Mouse (Mus musculus) intestine, embryonic 14.5 days (tissue): ENCODE measurements around the gene Trub1. TPM values are rescaled to one million over a fixed set of nuclear protein-coding genes. Genes with fewer than 3 reads are reported as not detected.

ENCODE experiments used
- ATAC-seq: fragments of 200-750 bp; cut with Nextera tagmentation; replicated peaks from 2 replicates; pipeline ENCODE4 v1.8.0; 2017; ENCODE audit warnings: low read depth, moderate number of reproducible peaks, moderate TSS enrichment, moderate library complexity; ENCODE audit not compliant: low FRiP score, low TSS enrichment
- DNase-seq: peaks from one replicate; pipeline ENCODE4 v3.0.0-alpha.2; 2018; ENCODE audit warnings: low spot score
- H3K27ac ChIP-seq: fragments of 300-500 bp; sonication (generic); 2 replicates; pipeline ENCODE4 v1.5.1; 2014; ENCODE audit warnings: low read depth, mild to moderate bottlenecking, control low read depth
- H3K27me3 ChIP-seq: fragments of 300-500 bp; sonication (generic); replicated peaks from 2 replicates; pipeline ENCODE4 v1.6.1; 2014; ENCODE audit warnings: low read length, control low read depth; ENCODE audit not compliant: control insufficient read depth, insufficient read depth
- H3K36me3 ChIP-seq: fragments of 300-500 bp; sonication (generic); 2 replicates; pipeline ENCODE4 v1.6.1; 2014; ENCODE audit warnings: low read length, control low read depth; ENCODE audit not compliant: control insufficient read depth, insufficient read depth
- H3K4me1 ChIP-seq: fragments of 300-500 bp; sonication (generic); replicated peaks from 2 replicates; pipeline ENCODE4 v1.6.1; 2014; ENCODE audit warnings: low read length, control low read depth, mixed read lengths; ENCODE audit not compliant: control insufficient read depth, insufficient read depth
- H3K4me2 ChIP-seq: fragments of 300-500 bp; sonication (generic); 2 replicates; pipeline ENCODE4 v1.6.1; 2014; ENCODE audit warnings: low read length
- H3K4me3 ChIP-seq: fragments of 300-500 bp; sonication (generic); 2 replicates; pipeline ENCODE4 v1.5.1; 2014; ENCODE audit warnings: low read depth, low read length, control low read depth, mixed read lengths
- H3K9ac ChIP-seq: fragments of 300-500 bp; sonication (generic); 2 replicates; pipeline ENCODE4 v1.6.1; 2014; ENCODE audit warnings: mild to moderate bottlenecking, low read length
- H3K9me3 ChIP-seq: fragments of 300-500 bp; sonication (generic); 2 replicates; pipeline ENCODE4 v1.6.1; 2016; ENCODE audit warnings: low read length, control low read depth; ENCODE audit not compliant: control insufficient read depth
- WGBS: fragments of 180-500 bp; shearing (Covaris S2); extraction: QIAGEN DNeasy Blood & Tissue Kit; methylation state at CpG from one replicate; pipeline ENCODE4 v1.1.7; 2014; 5-methylcytosine and 5-hydroxymethylcytosine counted together
- polyA plus RNA-seq: library from polyadenylated mRNA; unstranded; fragments of >200 nt; fragmentation: Nextera tagmentation; extraction: Ambion mirVana; gene quantifications from 2 replicates; pipeline ENCODE4 v1.2.1, GENCODE M21; 2014

The Trub1 gene
- polyA plus RNA-seq, 1 experiment from 2014 or later, result 27.6 TPM

DNA sequence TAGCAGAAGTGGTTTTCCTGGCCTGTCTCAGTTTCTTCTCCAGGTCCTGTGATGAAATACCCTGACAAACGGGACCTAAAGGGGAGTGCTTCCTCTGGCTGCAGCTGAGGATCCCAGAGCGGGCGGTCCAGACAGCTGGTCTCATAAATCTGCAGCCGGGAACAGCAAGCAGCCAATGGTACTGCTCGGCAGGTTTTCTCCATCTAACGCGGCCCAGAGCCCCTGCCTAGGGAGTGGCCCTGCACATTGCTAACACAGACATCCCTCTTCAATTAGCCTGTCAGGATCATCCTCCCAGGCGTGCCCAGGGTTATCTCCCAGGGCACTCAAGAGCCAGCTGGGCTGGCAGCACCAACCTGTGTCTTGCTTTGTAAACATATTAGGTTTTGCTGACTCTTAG lies 38.3 kb downstream of the Trub1 start:
- H3K27ac ChIP-seq, result 0 out of 2 replicates have a peak overlapping the region, but pooled peaks have one; percentile 18
- H3K4me3 ChIP-seq, result no peak overlapping the region
- 0 out of 2 replicates have a peak, but pooled peaks cover 8% of the 10 kb centered on the region for H3K36me3 ChIP-seq
- H3K9me3 ChIP-seq, result no peaks in the 10 kb centered on the region
- ATAC-seq, result 0 out of 2 replicates have a peak, but pooled peaks have one; percentile 60
- no peaks in the 10 kb centered on the region for H3K27me3 ChIP-seq
- no peak overlapping the region for H3K9ac ChIP-seq
- WGBS, result 11% methylated on average over 8 of the region's 8 CpGs
- H3K4me1 ChIP-seq, result peaks cover 18% of the 10 kb centered on the region; the same call in 1 of the 2 replicates
- peak; percentile 68 for DNase-seq
- no peak overlapping the region for H3K4me2 ChIP-seq

DNA sequence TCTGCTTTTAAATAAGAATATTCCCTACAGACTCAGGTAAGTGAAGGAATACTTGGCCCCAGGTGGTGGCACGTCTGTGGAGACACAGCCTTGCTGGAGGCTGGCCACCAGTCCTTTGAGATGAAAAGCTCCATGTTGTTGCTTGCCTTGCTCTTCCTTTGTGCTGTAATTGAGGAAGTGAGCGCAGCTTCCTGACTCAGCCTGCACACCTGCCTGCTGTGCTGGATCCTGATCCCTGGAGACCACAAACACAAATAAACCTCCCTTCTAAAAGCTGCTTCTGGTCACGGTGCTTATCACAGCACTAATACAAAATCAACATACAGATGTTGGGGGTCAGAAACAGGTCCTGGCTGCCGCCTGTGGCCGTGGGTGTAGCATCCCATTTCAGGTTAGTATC lies 41.3 kb downstream of the Trub1 start:
- Histone ChIP-seq H3K4me2 (no peak overlapping the region), H3K9ac (no peak overlapping the region), H3K9me3 (no peaks in the 10 kb centered on the region), H3K27me3 (no peaks in the 10 kb centered on the region), H3K4me1 (peaks cover 6% of the 10 kb centered on the region), H3K36me3 (0 out of 2 replicates have a peak, but pooled peaks cover 3% of the 10 kb centered on the region), H3K27ac (no peak overlapping the region), H3K4me3 (no peak overlapping the region)
- 79% methylated on average over 5 of the region's 5 CpGs for WGBS
- DNase-seq (no peak), ATAC-seq (no peak)

DNA sequence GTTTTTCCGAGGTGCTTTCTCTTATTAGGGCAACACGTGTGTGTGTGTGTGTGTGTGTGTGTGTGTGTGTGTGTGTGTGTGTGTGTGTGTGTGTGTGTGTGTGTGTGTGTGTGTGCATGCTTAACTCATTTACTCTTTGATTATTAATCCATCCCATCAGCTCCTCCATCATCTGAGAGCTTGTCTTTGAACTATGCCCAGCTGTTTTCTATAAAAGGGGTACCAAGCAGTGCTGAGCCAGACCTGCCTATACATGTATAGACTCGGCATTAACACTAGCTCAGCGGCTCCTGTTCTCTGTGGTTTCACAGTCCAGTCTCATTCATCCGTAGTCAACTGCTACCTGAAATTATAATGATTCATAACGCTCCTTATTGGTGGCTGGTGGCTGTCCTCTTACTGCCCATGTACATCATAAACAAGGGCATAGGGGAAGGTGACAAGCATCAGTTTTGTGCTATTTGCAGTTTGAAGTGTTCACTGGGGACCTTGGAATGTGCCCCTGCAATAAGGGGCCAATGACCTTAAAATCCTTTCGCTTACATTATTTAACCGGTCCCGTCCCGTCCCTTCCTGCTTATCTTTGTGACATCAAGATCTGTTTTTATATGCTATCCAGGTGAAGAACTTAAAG lies 45.5 kb downstream of the Trub1 start:
- H3K36me3 ChIP-seq, result no peaks in the 10 kb centered on the region
- 56% methylated on average over 10 of the region's 10 CpGs for WGBS
- no peaks in the 10 kb centered on the region for H3K27me3 ChIP-seq
- H3K4me2 ChIP-seq, result no peak overlapping the region
- H3K4me3 ChIP-seq, result no peak overlapping the region
- DNase-seq, result no peak
- no peak overlapping the region for H3K27ac ChIP-seq
- H3K4me1 ChIP-seq, result peaks cover 6% of the 10 kb centered on the region
- no peak overlapping the region for H3K9ac ChIP-seq
- no peaks in the 10 kb centered on the region for H3K9me3 ChIP-seq
- no peak for ATAC-seq

DNA sequence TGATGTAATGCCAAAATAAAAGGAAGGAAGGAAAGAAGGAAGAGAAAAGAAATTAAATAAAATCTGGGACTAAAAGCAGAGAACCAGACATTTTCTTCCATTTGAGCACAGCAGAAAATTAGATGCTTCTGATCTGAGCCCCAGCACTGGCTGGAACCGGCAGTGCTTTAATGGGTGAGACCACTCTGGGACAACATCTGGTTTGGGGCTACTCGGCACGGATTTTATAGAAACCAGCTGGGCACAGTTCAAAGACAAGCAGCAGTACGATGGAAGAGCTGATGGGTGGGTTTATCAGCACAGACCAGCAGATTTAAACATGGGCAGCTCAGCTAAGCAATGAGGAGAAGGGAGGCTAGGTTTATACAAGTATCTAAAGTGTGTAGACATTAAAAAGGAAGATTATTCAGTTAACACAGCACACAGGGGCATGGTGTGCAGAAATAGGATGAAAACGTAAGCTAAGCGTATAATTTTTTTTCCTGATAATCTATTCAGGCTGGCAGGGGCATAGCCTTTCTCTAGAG lies 46.2 kb downstream of the Trub1 start:
- ATAC-seq (no peak), DNase-seq (no peak)
- Histone ChIP-seq H3K27me3 (no peaks in the 10 kb centered on the region), H3K9me3 (no peaks in the 10 kb centered on the region), H3K36me3 (no peaks in the 10 kb centered on the region), H3K9ac (no peak overlapping the region), H3K4me3 (no peak overlapping the region), H3K4me2 (no peak overlapping the region), H3K4me1 (peaks cover 9% of the 10 kb centered on the region), H3K27ac (no peak overlapping the region)
- WGBS, result 42% methylated on average over 6 of the region's 6 CpGs

DNA sequence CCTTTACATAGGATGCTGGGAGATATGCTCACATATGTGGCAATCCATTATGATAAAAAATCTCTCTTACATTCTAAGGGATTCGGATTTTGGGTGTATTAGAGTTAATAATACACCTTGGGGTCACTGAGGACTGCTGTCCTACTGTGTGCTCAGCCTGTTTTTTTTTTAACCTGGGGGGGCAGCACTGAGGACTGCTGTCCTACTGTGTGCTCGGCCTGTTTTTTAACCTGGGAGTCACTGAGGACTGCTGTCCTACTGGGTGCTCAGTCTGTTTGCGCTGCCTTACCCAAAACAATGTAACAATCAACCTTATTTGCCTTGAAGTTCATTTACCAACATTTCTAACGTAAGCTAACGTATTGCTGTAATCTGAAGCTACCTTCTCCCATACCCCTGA lies 47.5 kb downstream of the Trub1 start:
- Histone ChIP-seq H3K27ac (no peak overlapping the region), H3K36me3 (no peaks in the 10 kb centered on the region), H3K4me2 (no peak overlapping the region), H3K27me3 (no peaks in the 10 kb centered on the region), H3K4me1 (peaks cover 9% of the 10 kb centered on the region), H3K9ac (no peak overlapping the region), H3K9me3 (no peaks in the 10 kb centered on the region), H3K4me3 (no peak overlapping the region)
- no peak for ATAC-seq
- no peak for DNase-seq
- 94% methylated on average over 5 of the region's 5 CpGs for WGBS

DNA sequence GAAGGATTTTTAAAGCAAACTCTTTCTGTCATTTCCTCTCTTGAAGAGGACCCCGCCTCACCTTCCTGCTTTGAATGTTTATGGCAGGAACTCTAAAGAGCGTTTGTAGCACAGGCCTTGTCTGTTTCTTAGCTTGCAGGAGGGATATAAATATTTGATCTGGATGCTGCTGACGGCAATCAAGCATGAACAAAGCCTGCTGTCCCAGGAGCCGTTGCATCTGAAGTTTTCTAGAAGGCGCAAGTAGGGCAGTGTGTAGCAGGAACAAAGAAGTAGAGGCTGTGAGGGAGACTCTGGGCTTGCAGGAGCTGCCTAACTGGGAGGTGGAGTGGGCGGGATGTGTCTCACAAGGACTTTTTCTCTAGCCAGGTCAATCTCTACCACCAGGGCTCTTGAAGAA lies 50.4 kb downstream of the Trub1 start:
- no peak overlapping the region for H3K4me3 ChIP-seq
- no peak overlapping the region for H3K9ac ChIP-seq
- no peaks in the 10 kb centered on the region for H3K27me3 ChIP-seq
- no peaks in the 10 kb centered on the region for H3K36me3 ChIP-seq
- H3K4me2 ChIP-seq, result no peak overlapping the region
- peaks cover 19% of the 10 kb centered on the region for H3K4me1 ChIP-seq
- ATAC-seq (no peak), DNase-seq (no peak)
- no peak overlapping the region for H3K27ac ChIP-seq
- WGBS, result 42% methylated on average over 6 of the region's 6 CpGs
- no peaks in the 10 kb centered on the region for H3K9me3 ChIP-seq

DNA sequence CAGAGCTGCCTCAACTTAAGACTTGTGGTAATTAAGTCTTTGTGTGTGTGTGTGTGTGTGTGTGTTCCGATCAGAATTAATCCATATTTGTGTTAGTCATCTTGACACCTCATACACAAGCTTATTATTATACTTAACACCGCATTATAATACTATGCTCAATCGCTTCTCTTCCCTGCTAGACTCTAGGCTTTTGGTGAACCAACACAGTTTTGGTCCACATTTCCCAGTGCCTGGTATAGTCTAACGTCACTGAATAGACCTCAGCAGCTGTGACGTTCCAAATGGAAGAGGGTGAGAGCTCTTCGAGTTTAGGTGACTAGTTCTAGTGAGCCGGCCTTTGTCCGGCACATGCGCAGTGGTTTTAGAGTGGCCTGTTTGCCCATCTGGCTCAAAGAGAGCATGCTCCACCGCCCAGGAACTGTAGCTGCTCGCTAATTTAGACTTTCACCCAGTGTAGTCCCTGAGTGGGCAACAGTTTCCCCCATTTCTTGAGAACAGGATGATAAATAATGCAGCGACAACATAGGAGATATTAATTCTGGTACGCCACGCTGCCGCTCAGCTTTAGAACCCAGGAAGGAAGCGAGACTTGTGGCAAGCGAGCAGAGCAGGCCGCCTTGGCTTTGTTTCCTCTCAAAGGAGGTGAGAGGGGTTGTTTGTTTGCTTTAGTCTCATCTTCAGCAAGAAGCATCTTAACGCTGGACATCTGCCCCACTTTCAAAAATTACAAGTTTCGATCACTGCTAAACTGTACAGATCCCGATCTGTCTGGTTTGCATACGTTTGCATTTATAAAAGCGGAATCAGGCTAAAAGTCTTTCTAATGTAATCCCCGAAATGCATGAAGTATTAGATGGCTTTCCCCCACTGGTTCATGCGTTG lies 52.6 kb downstream of the Trub1 start:
- H3K9ac ChIP-seq, result no peak overlapping the region
- ATAC-seq (no peak), DNase-seq (no peak)
- H3K9me3 ChIP-seq, result no peaks in the 10 kb centered on the region
- H3K4me2 ChIP-seq, result no peak overlapping the region
- no peak overlapping the region for H3K4me3 ChIP-seq
- no peak overlapping the region for H3K27ac ChIP-seq
- no peaks in the 10 kb centered on the region for H3K36me3 ChIP-seq
- H3K4me1 ChIP-seq, result peaks cover 29% of the 10 kb centered on the region
- no peaks in the 10 kb centered on the region for H3K27me3 ChIP-seq
- WGBS, result 83% methylated on average over 25 of the region's 25 CpGs

DNA sequence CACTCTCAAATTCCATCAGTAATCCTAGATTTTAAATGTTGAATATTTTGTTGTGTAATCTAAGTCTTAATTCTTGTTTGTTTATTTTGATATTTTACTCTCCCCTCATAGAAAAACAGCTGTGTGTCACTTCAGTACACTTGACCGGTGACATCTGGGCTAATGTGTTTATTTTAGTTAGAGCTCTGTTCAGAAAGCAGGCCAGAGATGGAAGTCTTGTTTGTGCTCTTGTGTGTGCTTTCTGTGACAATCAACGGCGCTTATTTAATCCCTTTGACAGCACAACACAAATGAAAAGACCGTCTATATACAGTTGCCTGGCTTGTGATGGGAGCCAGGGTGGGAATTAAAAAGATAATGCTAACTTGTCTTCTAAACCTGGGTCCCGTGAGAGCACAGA lies 53.9 kb downstream of the Trub1 start:
- Histone ChIP-seq H3K4me2 (no peak overlapping the region), H3K4me3 (no peak overlapping the region), H3K9me3 (no peaks in the 10 kb centered on the region), H3K4me1 (peaks cover 36% of the 10 kb centered on the region), H3K9ac (no peak overlapping the region), H3K27ac (no peak overlapping the region), H3K27me3 (no peaks in the 10 kb centered on the region), H3K36me3 (no peaks in the 10 kb centered on the region)
- 24% methylated on average over 5 of the region's 5 CpGs for WGBS
- no peak for DNase-seq
- ATAC-seq, result no peak
